Mouse (Mus musculus): ENCODE results near the gene Olfr1410.
A peak's percentile ranks its signal among the peaks of the same experiment; 100 is the strongest.

Olfr1410 gene

DNA sequence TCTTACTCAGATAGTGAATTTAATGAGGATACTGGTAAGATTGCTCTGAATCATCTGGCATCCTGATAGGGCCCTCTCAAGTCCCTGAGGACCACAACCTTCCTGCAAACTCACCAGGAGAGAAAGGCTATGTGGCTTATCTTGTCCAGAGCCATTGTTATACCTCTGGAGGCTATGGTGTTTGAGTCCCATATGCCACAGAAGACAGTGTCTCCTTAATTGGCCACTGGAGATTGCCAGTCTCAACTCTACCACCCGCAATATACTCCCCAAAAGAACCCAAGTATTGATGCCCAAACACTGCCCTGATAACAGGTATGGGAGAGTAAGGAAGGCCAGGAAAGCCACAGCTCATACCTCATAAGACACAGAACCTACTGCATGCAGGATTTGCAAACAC, at the start of gene Olfr1410:
TSS of gene Olfr1410 (plus strand) at position 301 of the 400 bp plus-strand sequence.
- DNase-seq (ENCODE audit: low spot score in 2 of 2): no peak

DNA sequence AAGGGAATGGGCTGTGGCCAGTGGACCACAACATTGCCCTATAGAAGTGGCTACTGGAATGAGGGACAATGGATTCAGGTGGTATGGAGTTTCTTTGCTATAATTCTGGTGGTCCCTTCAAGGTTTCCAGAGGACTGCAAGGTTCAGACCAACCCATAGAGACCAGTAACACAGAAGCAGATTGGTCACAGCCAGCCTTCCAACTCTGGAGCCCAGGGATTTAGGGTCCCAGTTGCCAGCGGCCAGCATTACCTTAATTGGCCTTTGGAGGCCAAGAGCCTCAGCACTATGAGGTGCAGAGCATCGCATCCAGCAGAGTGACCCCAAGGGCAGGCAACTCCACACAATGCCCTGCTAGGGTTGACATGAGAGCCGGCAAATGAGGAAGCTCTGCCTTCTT, 34.6 kb upstream of the Olfr1410 start, which contains the start of gene Olfr1413:
TSS of gene Olfr1413 (plus strand) at position 301 of the 400 bp plus-strand sequence.
- DNase-seq (ENCODE audit: low spot score in 2 of 2): no peak

DNA sequence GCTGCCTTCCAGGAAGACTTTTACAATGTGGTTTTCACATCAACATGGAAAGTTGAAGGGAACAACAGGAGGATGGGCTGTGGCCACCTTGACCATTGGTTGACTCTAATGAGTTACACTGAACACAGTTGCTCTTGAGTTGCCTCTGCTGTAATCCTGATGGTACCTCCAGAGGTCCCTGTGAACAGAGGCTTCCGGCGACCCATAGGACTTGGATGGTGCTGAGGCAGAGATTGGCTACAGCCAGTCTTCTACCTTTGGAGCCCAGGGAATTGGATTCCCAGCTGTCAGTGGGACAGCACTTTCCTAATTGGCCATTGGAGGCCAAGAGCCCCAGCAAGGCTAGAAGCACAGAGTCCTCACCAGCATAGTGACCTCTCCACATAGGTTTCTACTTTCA, 20.1 kb upstream of the Olfr1410 start, which contains the start of gene Olfr1412:
TSS of gene Olfr1412 (plus strand) at position 301 of the 400 bp plus-strand sequence.
- no peak for DNase-seq (ENCODE audit: low spot score in 2 of 2)

DNA sequence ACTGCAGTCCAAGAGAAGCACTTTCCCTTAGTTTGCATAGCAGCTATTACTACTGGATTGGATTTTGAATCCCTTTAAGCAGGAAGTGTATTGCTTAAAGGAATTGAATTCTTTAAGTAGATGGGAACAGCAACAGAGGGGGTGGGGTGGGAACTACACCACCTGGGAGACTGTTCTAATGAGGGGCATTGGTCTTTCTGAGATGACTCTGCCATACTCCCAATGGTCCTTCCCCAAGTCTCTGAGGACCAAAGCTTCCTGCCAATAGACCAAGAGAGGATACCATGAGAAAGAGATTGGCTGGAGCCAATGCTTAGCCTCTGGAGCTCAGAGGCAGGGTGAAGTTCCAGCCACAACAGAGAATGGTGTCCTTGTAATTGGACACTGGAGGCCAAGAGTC, 11.5 kb upstream of the Olfr1410 start, which contains the start of gene Olfr1411:
TSS of gene Olfr1411 (plus strand) at position 301 of the 400 bp plus-strand sequence.
- no peak for DNase-seq (ENCODE audit: low spot score in 2 of 2)

DNA sequence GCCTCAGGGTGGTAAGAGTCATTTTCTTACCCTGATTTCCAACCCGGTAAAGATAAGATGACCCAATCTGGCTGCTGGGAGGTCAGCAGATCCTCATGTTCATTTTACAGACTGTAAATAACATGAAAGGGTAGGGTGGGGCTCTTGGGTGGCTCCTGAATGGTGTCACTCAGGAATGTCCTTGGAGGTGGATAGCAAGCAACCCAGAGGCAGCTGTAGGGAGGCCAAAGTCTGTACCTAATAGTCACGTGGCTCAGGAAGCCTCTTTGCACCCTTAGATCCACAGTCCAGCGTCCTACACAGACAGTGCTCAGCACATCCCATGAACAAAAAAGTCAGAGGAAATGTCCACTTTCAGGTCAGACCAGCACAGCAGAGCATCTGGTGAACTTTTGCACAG, 9.6 kb upstream of the Olfr1410 start:
- DNase-seq (ENCODE audit: low spot score in 2 of 2): no peak

DNA sequence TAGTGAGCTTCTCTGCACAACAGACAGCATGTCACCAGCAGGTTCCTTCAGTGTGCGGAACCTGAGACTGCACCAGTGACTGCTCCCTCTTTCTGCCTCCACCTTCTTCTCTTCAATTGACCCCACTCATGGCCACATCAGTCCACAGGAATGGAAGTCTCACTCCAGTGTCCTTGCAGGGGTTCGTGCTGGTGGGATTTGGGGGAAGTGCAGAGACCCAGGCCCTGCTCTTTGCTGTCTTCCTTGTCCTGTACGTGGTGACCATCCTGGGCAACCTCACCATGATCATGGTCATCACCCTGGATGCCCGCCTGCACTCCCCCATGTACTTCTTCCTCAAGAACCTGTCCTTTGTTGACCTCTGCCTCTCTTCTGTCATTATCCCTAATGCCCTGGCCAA, 2.1 kb downstream of the Olfr1410 start:
- DNase-seq (ENCODE audit: low spot score in 2 of 2): no peak

DNA sequence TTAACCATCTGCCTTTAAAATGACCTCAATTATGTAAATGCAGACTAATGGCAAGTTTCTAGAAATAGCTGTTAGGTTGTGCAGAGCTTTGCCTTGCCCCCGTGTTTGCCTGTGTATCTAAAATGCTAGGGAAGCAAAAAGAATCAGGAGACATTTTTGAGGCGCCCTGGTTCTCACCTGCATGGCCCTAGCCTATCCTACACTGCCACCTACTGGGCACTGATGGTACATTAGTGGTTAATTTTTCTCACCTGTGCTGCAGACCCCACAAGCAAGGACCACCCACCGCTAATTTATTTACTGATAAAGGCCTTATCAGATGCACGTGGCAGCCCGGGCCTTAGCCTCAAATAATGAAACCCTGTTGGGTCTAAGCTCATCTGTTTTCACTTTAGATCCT, 5.4 kb downstream of the Olfr1410 start:
- peak; percentile 13 to 36 for DNase-seq (ENCODE audit: low spot score in 2 of 2)

DNA sequence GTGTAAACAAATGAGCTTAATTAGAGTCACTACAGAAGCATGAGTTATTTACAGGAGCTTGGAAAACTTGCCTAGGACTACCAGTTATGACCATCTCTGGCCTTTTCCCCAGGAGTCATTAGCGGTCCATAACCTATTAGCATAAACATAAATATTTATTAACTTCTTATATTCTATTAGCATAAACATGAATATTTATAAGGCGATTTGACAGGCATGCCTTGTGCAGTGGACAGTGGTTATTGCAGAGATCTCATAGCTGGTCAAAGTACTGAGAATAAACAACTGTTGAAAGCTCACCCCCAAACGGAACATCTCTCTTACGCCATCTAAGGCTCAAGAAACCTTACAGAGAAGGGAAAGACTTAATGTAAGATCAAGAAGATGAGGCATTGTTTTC, 7.6 kb downstream of the Olfr1410 start:
- no peak for DNase-seq (ENCODE audit: low spot score in 2 of 2)

DNA sequence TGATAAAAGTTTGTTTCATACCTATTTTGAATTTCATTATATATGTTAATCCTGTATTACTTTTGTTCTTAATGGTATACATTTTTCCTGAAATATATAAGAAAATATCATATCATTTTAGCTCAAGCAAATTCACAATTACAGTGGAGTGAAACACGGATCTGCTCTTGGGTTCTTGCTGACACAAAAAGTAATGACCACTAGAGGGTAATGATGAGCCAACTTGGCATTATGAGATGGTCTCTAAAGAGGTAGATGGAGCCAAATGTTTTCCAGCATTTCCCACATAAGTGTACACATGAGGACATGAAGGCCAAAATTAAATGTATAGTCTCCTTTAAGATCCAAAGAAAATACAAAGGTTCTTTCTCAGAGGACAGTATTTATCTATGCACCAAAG, 8.9 kb downstream of the Olfr1410 start:
- no peak for DNase-seq (ENCODE audit: low spot score in 2 of 2)

DNA sequence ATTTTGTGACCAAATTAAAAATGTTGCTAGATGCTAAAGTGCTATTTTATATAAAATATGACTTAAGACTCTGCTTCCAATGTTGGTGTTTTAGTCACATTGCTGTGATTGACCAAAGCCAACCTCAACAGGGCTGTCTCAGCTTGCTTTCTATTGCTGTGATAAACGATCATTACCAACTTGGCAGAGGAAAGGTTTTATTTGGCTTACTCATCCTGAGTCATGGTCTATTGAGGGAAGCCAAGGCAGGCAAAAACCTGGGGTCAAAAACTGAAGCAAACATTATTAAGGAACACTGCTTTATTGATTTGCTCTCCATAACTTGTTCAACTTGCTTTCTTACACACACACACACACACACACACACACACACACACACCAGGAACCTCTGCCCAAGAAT, 10.5 kb downstream of the Olfr1410 start:
- DNase-seq (ENCODE audit: low spot score in 2 of 2): peak in 1 of 2 experiments; percentile 14

DNA sequence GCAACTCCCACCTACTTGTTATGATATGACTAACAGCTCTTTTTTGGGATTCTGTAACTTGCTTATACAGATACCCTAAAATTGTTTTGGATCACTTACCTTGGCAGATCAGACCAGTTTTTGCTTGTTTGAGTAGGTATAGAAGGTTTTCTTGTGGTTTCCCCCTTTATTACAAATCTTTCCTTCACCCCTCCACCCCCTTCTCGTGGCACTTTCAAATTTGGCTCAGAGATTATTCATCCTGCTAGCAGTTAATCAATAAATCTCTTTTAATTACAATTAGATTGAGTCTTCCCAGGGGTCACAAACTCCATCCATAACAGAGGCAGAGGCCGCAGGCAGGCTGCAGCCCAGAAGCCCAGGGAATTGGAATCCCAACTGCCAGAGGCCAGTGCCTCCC, 11.9 kb downstream of the Olfr1410 start, which contains the start of gene Olfr12:
TSS of gene Olfr12 (plus strand) at position 301 of the 400 bp plus-strand sequence.
- DNase-seq (ENCODE audit: low spot score in 2 of 2): no peak

DNA sequence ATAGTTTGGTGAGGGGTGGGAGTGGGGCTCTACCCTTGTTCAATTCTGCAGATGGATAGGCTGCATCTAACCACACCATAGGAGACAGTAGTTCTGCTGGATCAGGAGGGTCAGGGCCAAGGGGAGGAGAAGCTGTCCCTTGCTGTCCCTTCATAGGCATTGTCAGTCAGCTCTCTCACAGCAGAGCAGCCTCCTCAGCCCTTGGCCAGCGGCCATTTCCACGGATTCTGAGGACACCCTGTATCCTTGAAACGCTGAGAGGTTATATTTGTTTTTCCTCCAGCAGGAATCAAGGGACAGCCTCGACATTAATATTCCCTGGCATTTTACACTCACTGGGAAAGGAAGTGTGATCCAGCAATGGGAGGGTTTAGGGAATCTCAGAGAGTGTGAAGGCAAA, 12.8 kb downstream of the Olfr1410 start:
- DNase-seq (ENCODE audit: low spot score in 2 of 2): no peak

DNA sequence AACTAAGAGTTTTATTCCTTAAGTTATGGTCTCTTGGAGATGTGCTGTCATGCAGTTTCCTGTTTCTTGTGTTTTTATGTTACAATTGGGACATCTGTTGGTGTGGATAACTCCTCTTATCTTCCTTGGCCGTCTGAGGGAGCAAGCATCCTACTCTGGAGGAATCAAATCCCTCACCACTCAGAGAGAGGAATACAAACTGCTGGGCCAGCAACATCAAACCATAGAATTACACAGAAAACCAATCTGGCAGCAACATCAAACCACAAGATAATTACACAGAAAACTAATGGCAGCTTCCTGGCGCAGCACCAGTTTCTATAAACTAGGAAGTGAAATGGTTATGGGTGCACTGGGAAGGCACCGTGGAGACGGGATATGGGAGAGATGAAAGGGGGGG, 22.6 kb downstream of the Olfr1410 start:
- no peak for DNase-seq (ENCODE audit: low spot score in 2 of 2)

DNA sequence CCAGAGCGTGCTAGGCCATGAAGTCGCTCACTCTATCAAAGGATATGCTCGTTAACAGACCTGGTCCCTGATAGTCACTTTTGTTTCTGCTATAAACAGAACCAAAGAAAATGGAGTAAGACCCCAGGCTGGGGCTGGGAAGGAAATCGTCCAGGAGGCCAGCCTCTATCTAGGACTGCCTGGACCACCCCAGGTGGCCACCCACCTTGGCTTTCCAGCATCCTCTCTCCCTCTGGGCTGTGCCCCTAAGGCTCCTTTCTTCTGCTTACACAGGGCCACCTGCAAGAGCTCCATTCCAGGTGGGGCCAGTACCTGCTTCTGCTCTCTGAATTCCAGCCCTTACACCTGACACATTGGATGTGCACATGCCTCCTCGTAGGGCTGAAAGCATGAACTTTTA, 26.6 kb downstream of the Olfr1410 start:
- no peak for DNase-seq (ENCODE audit: low spot score in 2 of 2)

DNA sequence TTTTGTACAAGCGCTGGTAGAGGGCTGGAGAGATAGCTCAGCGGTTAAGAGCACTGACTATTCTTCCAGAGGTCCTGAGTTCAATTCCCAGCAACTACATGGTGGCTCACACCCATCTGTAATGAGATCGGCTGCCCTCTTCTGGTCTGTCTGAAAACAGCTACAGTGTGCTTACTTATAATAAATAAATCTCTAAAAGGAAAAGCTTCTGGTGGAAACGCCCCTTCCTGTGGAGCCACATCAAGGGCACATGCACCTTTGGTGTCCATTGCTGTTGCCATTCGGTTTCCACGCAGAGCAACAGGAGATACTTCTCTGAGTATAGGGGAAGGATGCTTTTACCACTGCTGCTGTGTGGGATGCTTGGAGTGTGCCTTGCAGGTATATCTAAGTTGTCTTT, 27.4 kb downstream of the Olfr1410 start:
- no peak for DNase-seq (ENCODE audit: low spot score in 2 of 2)

DNA sequence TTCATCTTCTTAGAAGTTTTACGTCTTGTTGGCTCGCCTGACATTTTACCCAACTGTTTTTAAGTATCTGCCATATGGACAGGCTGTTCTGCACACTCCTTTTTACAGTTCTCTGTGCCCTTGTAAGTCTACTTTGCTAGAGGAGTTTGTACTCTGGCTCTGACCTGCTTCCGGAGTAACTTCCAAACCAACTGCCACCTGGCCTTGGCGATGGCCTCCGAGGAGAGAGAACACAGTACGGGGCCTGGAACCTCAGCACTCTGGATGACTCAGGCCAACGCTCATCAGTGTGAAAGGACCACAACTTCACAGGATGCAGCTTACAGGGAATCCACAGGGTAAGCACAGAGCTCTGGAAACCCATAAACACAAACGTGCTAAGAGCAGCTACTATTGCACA, 28.1 kb downstream of the Olfr1410 start:
- DNase-seq (ENCODE audit: low spot score in 2 of 2): no peak

DNA sequence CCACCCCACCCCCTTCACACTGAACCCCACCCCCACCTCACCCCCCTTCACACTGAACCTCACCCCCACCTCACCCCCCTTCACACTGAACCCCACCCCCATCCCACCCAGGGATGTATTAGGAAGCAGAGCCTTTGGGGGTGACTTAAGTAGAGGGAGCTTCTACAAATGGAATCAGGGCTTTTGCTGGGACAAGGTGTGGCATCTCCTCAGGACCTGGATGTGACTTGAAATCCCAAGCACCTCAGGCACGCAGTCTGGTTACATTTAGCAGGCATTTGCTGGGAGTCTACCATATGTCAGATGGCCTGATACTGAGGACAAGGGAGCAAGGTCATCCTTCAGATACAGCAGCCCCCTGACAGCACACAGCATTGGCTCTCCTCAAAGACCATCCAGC, 29.0 kb downstream of the Olfr1410 start:
- no peak for DNase-seq (ENCODE audit: low spot score in 2 of 2)

DNA sequence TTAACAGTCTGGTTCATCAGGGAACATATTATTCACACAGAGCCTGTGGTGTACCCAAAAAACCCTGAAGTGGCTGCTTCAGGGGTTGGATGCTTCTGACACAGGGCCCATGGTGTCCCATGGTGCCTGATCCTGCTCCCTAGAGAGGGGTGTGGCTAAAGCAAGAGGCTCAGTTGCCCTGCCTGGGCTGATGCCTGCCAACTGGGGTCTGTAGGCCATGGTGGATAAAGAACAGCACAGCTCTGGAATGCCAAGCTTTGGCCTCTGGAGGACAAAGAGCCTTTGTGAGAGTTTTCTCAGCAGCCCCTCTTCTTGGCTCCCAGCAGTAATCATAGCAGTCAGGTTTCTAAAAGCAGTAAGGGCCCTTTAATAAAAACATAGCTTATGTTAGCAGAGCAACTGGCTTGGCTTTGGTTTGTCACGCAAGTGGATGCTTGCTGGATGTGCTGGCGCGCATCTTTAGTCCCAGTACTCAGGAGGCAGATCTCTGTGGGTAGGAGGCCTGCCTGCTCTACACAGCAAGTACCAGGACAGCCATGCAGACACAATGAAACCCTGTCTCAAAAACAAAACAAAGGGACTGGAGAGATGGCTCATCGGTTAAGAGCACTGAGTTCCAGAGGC, 29.5 kb downstream of the Olfr1410 start:
- no peak for DNase-seq (ENCODE audit: low spot score in 2 of 2)

DNA sequence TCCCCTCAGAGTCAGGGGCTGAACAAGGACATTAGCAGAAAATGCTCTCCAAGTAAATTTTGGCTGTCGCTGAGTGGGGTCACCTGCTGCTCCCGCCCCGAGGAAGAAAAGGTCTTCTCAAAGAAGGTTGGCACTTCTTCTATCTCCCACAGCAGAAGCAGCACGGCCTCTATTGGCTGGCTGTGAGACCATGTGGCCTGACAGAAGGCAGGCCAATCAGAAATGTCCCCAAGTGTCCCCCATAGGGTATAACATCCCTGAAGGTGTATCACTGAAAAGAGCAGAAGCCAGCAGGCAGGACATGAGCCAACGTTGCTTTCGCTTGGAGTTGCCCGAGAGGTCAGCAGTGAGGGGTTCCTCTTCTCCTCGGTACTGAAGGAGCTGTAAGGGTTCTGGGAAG, 30.4 kb downstream of the Olfr1410 start:
- DNase-seq (ENCODE audit: low spot score in 2 of 2): no peak

DNA sequence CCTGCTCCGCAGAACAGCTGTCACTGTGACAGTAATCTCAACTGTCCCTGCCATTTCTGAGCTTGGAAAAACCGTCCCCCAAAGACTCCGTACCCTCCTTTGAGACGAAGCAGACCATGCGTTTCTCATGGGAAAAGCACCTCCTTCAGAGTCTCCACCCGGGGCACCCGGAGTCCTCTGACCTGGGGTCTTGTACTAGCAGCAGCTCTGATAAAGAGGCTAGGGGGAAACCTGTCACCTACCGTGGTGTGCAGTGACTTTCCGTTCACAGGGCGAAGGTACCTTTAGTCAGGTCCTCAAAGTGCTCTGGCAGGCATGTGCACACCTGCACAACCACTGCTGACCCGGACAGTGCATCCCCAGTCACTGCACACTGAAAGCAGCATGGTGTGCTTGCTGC, 31.1 kb downstream of the Olfr1410 start:
- DNase-seq (ENCODE audit: low spot score in 2 of 2): no peak

DNA sequence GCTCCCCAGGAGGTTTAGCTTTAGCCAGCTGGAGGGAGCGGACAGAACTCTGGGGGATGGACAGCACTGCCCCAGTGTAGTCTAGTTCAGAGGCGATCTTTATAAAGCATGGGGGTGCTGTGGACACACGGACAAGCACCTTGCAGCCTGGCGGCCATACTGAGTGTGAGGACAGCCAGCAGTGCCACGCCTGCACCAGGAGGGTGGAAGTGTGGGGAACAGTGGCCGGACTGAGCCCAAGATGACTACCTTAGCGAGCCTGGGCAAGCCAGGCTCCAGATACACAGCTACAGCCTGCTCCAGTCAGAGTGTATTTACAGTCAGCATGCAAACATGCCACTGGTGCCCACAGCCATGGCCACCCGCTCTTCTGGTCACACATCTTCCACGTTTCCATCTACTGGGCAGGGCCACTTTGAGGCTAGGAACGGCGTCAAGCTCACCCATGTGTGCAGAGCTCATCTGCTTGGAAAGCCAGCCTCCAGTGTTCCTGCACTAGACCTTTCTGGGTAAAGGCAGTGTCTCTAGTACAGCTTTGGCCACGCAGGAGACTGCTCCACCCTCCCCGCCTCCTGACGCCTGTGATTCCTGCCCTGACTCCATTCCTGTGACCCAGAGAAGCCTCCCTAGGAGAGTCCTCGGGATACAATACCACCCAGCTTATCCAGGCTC, 32.1 kb downstream of the Olfr1410 start:
- no peak for DNase-seq (ENCODE audit: low spot score in 2 of 2)

DNA sequence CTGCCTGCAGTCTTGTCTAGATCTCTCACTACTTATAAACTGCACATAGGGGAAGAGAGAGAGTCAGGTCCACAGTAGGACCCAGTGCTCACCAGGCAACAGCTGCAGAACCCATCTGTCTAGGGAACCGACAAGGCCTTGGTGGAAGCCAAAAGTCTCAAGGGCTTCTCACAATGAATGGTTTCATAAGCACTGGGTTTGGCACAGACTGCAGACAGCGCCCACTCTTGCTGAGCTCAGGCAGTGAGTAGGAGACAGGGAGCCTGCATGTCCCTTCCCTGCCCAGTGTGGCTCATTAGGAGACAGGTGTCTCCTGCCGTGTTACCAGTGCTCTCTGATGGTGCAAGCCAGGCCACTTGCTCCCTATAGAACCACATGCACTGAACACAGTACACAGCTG, 32.6 kb downstream of the Olfr1410 start:
- no peak for DNase-seq (ENCODE audit: low spot score in 2 of 2)

DNA sequence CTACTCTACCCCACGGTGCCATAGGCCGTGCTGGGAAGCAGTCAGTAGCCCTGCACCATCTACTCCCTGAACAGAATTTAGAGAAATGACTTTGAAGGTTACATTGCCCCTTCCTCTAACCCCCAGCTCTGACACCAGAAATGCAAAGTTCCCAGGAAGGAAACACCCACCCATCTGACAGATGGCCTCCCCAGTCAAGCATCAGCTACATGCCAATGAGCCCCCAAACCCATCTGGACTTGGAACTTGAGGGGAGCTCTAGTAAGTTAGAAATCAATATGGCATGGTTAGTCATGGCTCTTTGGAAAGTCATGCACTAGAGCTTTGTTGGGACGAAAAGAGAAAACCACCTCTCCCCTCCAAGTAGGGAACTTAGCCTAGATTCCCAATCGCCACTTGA, 33.2 kb downstream of the Olfr1410 start:
- DNase-seq (ENCODE audit: low spot score in 2 of 2): no peak

All from urinary bladder, postnatal 36 days (tissue).